Mouse (Mus musculus) spleen, adult 2 months (tissue): ENCODE results near the gene Bax. TPM values are rescaled to one million over a fixed set of nuclear protein-coding genes. Genes with fewer than 3 reads are reported as not detected.
"Not testable (repeated sequence)": the region's sequence is repeated elsewhere in the genome, so short reads cannot be mapped to it uniquely, and the experiment has no call there.

Experiments used
- DNase-seq, 2 experiments: peaks; one replicate each; pipeline versions ENCODE4 v3.0.0 to v3.0.0-alpha.2; 2012 to 2021; ENCODE audit warnings: low spot score in 2 of 2, low read depth in 1 of 2
- H3K27ac ChIP-seq: fragments of 200-500 bp; 2 replicates; pipeline ENCODE4 v1.5.1; 2012; ENCODE audit warnings: low read length, inconsistent platforms; ENCODE audit not compliant: insufficient read depth
- H3K27me3 ChIP-seq: fragments of 200-500 bp; 2 replicates; pipeline ENCODE4 v1.6.1; 2012; ENCODE audit warnings: mild to moderate bottlenecking, moderate library complexity, low read length, inconsistent platforms; ENCODE audit not compliant: control insufficient read depth, insufficient read depth
- H3K36me3 ChIP-seq: fragments of 200-500 bp; 2 replicates; pipeline ENCODE4 v1.6.1; 2012; ENCODE audit warnings: mild to moderate bottlenecking, low read length, inconsistent platforms; ENCODE audit not compliant: control insufficient read depth, insufficient read depth
- H3K4me1 ChIP-seq: fragments of 200-500 bp; 2 replicates; pipeline ENCODE4 v1.6.1; 2011; ENCODE audit warnings: inconsistent platforms; ENCODE audit not compliant: control insufficient read depth, insufficient read depth, insufficient read length
- H3K4me3 ChIP-seq: fragments of 200-500 bp; 2 replicates; pipeline ENCODE4 v1.5.1; 2011; ENCODE audit warnings: mild to moderate bottlenecking, inconsistent platforms; ENCODE audit not compliant: insufficient read depth, insufficient read length; ENCODE audit errors: extremely low read depth
- CTCF ChIP-seq: fragments of 200-500 bp; IDR thresholded peaks from 2 replicates; pipeline ENCODE4 v1.5.1; 2011; ENCODE audit warnings: mild to moderate bottlenecking, inconsistent platforms; ENCODE audit not compliant: insufficient read depth, insufficient read length, insufficient replicate concordance; ENCODE audit errors: extremely low read depth
- POLR2A ChIP-seq: fragments of 200-500 bp; IDR thresholded peaks from 2 replicates; pipeline ENCODE4 v1.6.1; 2011; ENCODE audit warnings: low read depth, low read length, inconsistent platforms
- WGBS: fragments of 180-500 bp; shearing (Covaris S2); methylation state at CpG from one replicate; pipeline ENCODE4 v1.1.7; 2018; 5-methylcytosine and 5-hydroxymethylcytosine counted together
- polyA plus RNA-seq: library from polyadenylated mRNA; depleted of rRNA; stranded (reverse); fragments of >200 nt; gene quantifications from 2 replicates; pipeline ENCODE4 v1.2.3, GENCODE M21; 2012

The Bax gene
- polyA plus RNA-seq, 1 experiment, result 129 TPM

- no peak for DNase-seq
- no peaks in the 10 kb centered on the region for H3K27me3 ChIP-seq
- peak overlapping the region; percentile 79 for H3K27ac ChIP-seq
- TF ChIP-seq POLR2A (no peak), CTCF (no peak)
- no peak overlapping the region for H3K4me3 ChIP-seq
- H3K4me1 ChIP-seq, result peaks cover 13% of the 10 kb centered on the region; the same call in 1 of the 2 replicates
- 96% methylated on average over 4 of the region's 5 CpGs for WGBS
- H3K36me3 ChIP-seq, result peaks cover 34% of the 10 kb centered on the region
Measured at GRCm38 (mm10) chr7:45461326-45461725, 5.4 kb downstream of the Bax start.

- TF ChIP-seq CTCF, result no peak
- TF ChIP-seq POLR2A, result no peak
- Histone ChIP-seq H3K27me3 (no peaks in the 10 kb centered on the region), H3K4me1 (peaks cover 9% of the 10 kb centered on the region; the same call in 1 of the 2 replicates), H3K4me3 (no peak overlapping the region), H3K27ac (peak overlapping the region; percentile 79), H3K36me3 (peaks cover 34% of the 10 kb centered on the region)
- 46% methylated on average over 13 of the region's 13 CpGs for WGBS
- DNase-seq, result peak in 1 of 2 experiments; percentile 33
Measured at GRCm38 (mm10) chr7:45460860-45461314, 5.8 kb downstream of the Bax start.

GRCm38 (mm10) chr7:45460377-45460776 lies 6.3 kb downstream of the Bax start:
- Histone ChIP-seq H3K27ac (peak overlapping the region; percentile 79), H3K4me1 (peaks cover 6% of the 10 kb centered on the region; the same call in 1 of the 2 replicates), H3K36me3 (peaks cover 34% of the 10 kb centered on the region), H3K4me3 (no peak overlapping the region), H3K27me3 (no peaks in the 10 kb centered on the region)
- no peak for DNase-seq
- no peak for TF ChIP-seq POLR2A
- no peak for TF ChIP-seq CTCF
- WGBS, result 60% methylated on average over 7 of the region's 7 CpGs

- peak; percentile 94 to 96 for DNase-seq
- H3K4me3 ChIP-seq, result peak within 1 kb of the TSS; percentile 84
- H3K27me3 ChIP-seq, H3K4me1 ChIP-seq: not testable (repeated sequence)
- whole genome bisulfite sequencing, result under 1% methylated on average over 37 of the region's 37 CpGs
- peak; percentile 87 for TF ChIP-seq POLR2A
- H3K36me3 ChIP-seq, result peaks cover 29% of the 10 kb centered on the region
- H3K27ac ChIP-seq, result peak within 1 kb of the TSS; percentile 87
Measured at GRCm38 (mm10) chr7:45459564-45460140, 7.0 kb downstream of the Bax start, which contains the start of gene Ftl1. Gene Ftl1, minus strand, starts transcription at chr7:45459884.

GRCm38 (mm10) chr7:45458748-45459563 lies 7.7 kb downstream of the Bax start:
- 1% methylated on average over 43 of the region's 43 CpGs for WGBS
- H3K36me3 ChIP-seq, result peaks cover 28% of the 10 kb centered on the region
- TF ChIP-seq POLR2A, result peak; percentile 19; the same call in 1 of the 2 replicates
- TF ChIP-seq CTCF, result no peak

GRCm38 (mm10) chr7:45457204-45458060 lies 9.3 kb downstream of the Bax start:
- 41% methylated on average over 10 of the region's 10 CpGs for WGBS
- TF ChIP-seq CTCF (no peak), POLR2A (no peak)
- peak; percentile 38 to 52 for DNase-seq

More at GRCm38 (mm10) chr7:45458748-45459563, 7.7 kb downstream of the Bax start:
- Histone ChIP-seq H3K27ac (peak overlapping the region; percentile 87), H3K4me3 (peak overlapping the region; percentile 84), H3K4me1 (peaks cover 6% of the 10 kb centered on the region; the same call in 1 of the 2 replicates), H3K27me3 (no peaks in the 10 kb centered on the region)
- DNase-seq, result peak; percentile 52 to 78

More at GRCm38 (mm10) chr7:45457204-45458060, 9.3 kb downstream of the Bax start:
- Histone ChIP-seq H3K4me3 (peak overlapping the region; percentile 18; the same call in 1 of the 2 replicates), H3K27ac (peak overlapping the region; percentile 31), H3K4me1 (peaks cover 6% of the 10 kb centered on the region; the same call in 1 of the 2 replicates), H3K27me3 (no peaks in the 10 kb centered on the region), H3K36me3 (peaks cover 20% of the 10 kb centered on the region)
